Mouse (Mus musculus) embryonic facial prominence, embryonic 12.5 days (tissue): ENCODE results near the gene Wbp1. TPM values are rescaled to one million over a fixed set of nuclear protein-coding genes. Genes with fewer than 3 reads are reported as not detected.

ENCODE experiments used
- ATAC-seq: fragments of 200-750 bp; cut with Nextera tagmentation; 2 replicates; pipeline ENCODE4 v1.8.0; 2017; ENCODE audit not compliant: insufficient number of reproducible peaks, insufficient read depth, low FRiP score, low TSS enrichment
- H3K27ac ChIP-seq: fragments of 300-500 bp; sonication (generic); 2 replicates; pipeline ENCODE4 v1.5.1; 2016; ENCODE audit warnings: mild to moderate bottlenecking
- H3K27me3 ChIP-seq: fragments of 300-500 bp; sonication (generic); 2 replicates; pipeline ENCODE4 v1.6.1; 2016; ENCODE audit warnings: mild to moderate bottlenecking, moderate library complexity
- H3K36me3 ChIP-seq: fragments of 300-500 bp; sonication (generic); 2 replicates; pipeline ENCODE4 v1.6.1; 2016; ENCODE audit warnings: mild to moderate bottlenecking
- H3K4me1 ChIP-seq: fragments of 300-500 bp; sonication (generic); 2 replicates; pipeline ENCODE4 v1.6.1; 2016
- H3K4me2 ChIP-seq: fragments of 300-500 bp; sonication (generic); replicated peaks from 2 replicates; pipeline ENCODE4 v1.6.1; 2016; ENCODE audit warnings: mild to moderate bottlenecking, moderate library complexity
- H3K4me3 ChIP-seq: fragments of 300-500 bp; sonication (generic); 2 replicates; pipeline ENCODE4 v1.5.1; 2016; ENCODE audit warnings: mild to moderate bottlenecking
- H3K9ac ChIP-seq: fragments of 300-500 bp; sonication (generic); 2 replicates; pipeline ENCODE4 v1.6.1; 2016; ENCODE audit warnings: mild to moderate bottlenecking, moderate library complexity
- H3K9me3 ChIP-seq: fragments of 300-500 bp; sonication (generic); 2 replicates; pipeline ENCODE4 v1.6.1; 2016; ENCODE audit warnings: mild to moderate bottlenecking, moderate library complexity
- WGBS: fragments of 180-500 bp; shearing (Covaris S2); methylation state at CpG from one replicate; pipeline ENCODE4 v1.1.7; 2016; 5-methylcytosine and 5-hydroxymethylcytosine counted together
- polyA plus RNA-seq: library from polyadenylated mRNA; unstranded; fragments of >200 nt; fragmentation: Nextera tagmentation; extraction: Ambion mirVana; gene quantifications from 2 replicates; pipeline ENCODE4 v1.2.1, GENCODE M21; 2016

The Wbp1 gene
- polyA plus RNA-seq, 1 experiment from 2014 or later = 193 TPM

- Histone ChIP-seq H3K27me3 (0 out of 2 replicates have a peak, but pooled peaks cover 5% of the 10 kb centered on the region), H3K4me3 (peak overlapping the region; percentile 51), H3K27ac (peak overlapping the region; percentile 100), H3K9ac (peak overlapping the region; percentile 83), H3K4me1 (peaks cover 52% of the 10 kb centered on the region), H3K36me3 (no peaks in the 10 kb centered on the region), H3K4me2 (peak overlapping the region; percentile 70), H3K9me3 (no peaks in the 10 kb centered on the region)
- ATAC-seq = peak; percentile 64
- 0% methylated on average over 12 of the region's 12 CpGs for WGBS
Measured at GRCm38 (mm10) chr6:83137576-83137950, 16.2 kb upstream of the Wbp1 start.

- ATAC-seq = peak; percentile 85
- WGBS = 1% methylated on average over 26 of the region's 26 CpGs
- H3K36me3 ChIP-seq = no peaks in the 10 kb centered on the region
- H3K9me3 ChIP-seq = no peaks in the 10 kb centered on the region
- peak overlapping the region; percentile 100 for H3K27ac ChIP-seq
- H3K4me1 ChIP-seq = peaks cover 46% of the 10 kb centered on the region
- H3K27me3 ChIP-seq = 0 out of 2 replicates have a peak, but pooled peaks cover 5% of the 10 kb centered on the region
- H3K9ac ChIP-seq = peak overlapping the region; percentile 83
- peak overlapping the region; percentile 70 for H3K4me2 ChIP-seq
- peak overlapping the region; percentile 51 for H3K4me3 ChIP-seq
Measured at GRCm38 (mm10) chr6:83136881-83137575, 15.7 kb upstream of the Wbp1 start.

GRCm38 (mm10) chr6:83136291-83136880, 15.0 kb upstream of the Wbp1 start:
- WGBS = 11% methylated on average over 5 of the region's 5 CpGs
- Histone ChIP-seq H3K27me3 (no peaks in the 10 kb centered on the region), H3K27ac (peak overlapping the region; percentile 100), H3K9me3 (no peaks in the 10 kb centered on the region), H3K4me3 (peak overlapping the region; percentile 51), H3K36me3 (no peaks in the 10 kb centered on the region), H3K9ac (peak overlapping the region; percentile 83), H3K4me2 (peak overlapping the region; percentile 70), H3K4me1 (peaks cover 40% of the 10 kb centered on the region)
- ATAC-seq = no peak

GRCm38 (mm10) chr6:83135571-83136161, 14.3 kb upstream of the Wbp1 start:
- Histone ChIP-seq H3K27ac (peak overlapping the region; percentile 100), H3K4me1 (peaks cover 39% of the 10 kb centered on the region), H3K36me3 (no peaks in the 10 kb centered on the region), H3K9ac (peak overlapping the region; percentile 83), H3K4me3 (peak overlapping the region; percentile 51), H3K27me3 (no peaks in the 10 kb centered on the region), H3K9me3 (no peaks in the 10 kb centered on the region), H3K4me2 (peak overlapping the region; percentile 70)
- WGBS = 2% methylated on average over 36 of the region's 37 CpGs
- ATAC-seq = no peak

GRCm38 (mm10) chr6:83134951-83135513, 13.7 kb upstream of the Wbp1 start, which contains the start of gene Rtkn:
TSS of gene Rtkn (plus strand) at chr6:83135463.
- no peaks in the 10 kb centered on the region for H3K27me3 ChIP-seq
- H3K4me2 ChIP-seq = peak within 1 kb of the TSS; percentile 70
- 58% methylated on average over 7 of the region's 7 CpGs for WGBS
- H3K4me3 ChIP-seq = peak within 1 kb of the TSS; percentile 51
- H3K9ac ChIP-seq = peak within 1 kb of the TSS; percentile 83
- no peaks in the 10 kb centered on the region for H3K9me3 ChIP-seq
- peak within 1 kb of the TSS; percentile 100 for H3K27ac ChIP-seq
- ATAC-seq = no peak
- peaks cover 38% of the 10 kb centered on the region for H3K4me1 ChIP-seq
- no peaks in the 10 kb centered on the region for H3K36me3 ChIP-seq

- Histone ChIP-seq H3K36me3 (no peaks in the 10 kb centered on the region), H3K4me3 (no peak overlapping the region), H3K9me3 (no peaks in the 10 kb centered on the region), H3K27me3 (no peaks in the 10 kb centered on the region), H3K4me2 (no peak overlapping the region), H3K9ac (no peak overlapping the region), H3K4me1 (peaks cover 30% of the 10 kb centered on the region), H3K27ac (no peak overlapping the region)
- 62% methylated on average over 3 of the region's 3 CpGs for WGBS
- no peak for ATAC-seq
Measured at GRCm38 (mm10) chr6:83134226-83134625, 12.9 kb upstream of the Wbp1 start.

- no peaks in the 10 kb centered on the region for H3K9me3 ChIP-seq
- no peak overlapping the region for H3K4me2 ChIP-seq
- no peaks in the 10 kb centered on the region for H3K36me3 ChIP-seq
- no peak overlapping the region for H3K4me3 ChIP-seq
- H3K27me3 ChIP-seq = no peaks in the 10 kb centered on the region
- H3K27ac ChIP-seq = no peak overlapping the region
- no peak overlapping the region for H3K9ac ChIP-seq
- peaks cover 18% of the 10 kb centered on the region for H3K4me1 ChIP-seq
- no peak for ATAC-seq
- 86% methylated on average over 9 of the region's 9 CpGs for WGBS
Measured at GRCm38 (mm10) chr6:83132176-83132919, 11.0 kb upstream of the Wbp1 start.

GRCm38 (mm10) chr6:83131469-83132034, 10.2 kb upstream of the Wbp1 start:
- Histone ChIP-seq H3K4me3 (no peak overlapping the region), H3K4me2 (no peak overlapping the region), H3K36me3 (no peaks in the 10 kb centered on the region), H3K27ac (no peak overlapping the region), H3K4me1 (peaks cover 15% of the 10 kb centered on the region), H3K27me3 (no peaks in the 10 kb centered on the region), H3K9me3 (no peaks in the 10 kb centered on the region), H3K9ac (no peak overlapping the region)
- 75% methylated on average over 6 of the region's 6 CpGs for WGBS
- ATAC-seq = no peak

- Histone ChIP-seq H3K4me2 (no peak overlapping the region), H3K4me3 (no peak overlapping the region), H3K9ac (no peak overlapping the region), H3K9me3 (no peaks in the 10 kb centered on the region), H3K27ac (no peak overlapping the region), H3K27me3 (no peaks in the 10 kb centered on the region), H3K36me3 (no peaks in the 10 kb centered on the region), H3K4me1 (peaks cover 25% of the 10 kb centered on the region)
- ATAC-seq = no peak
- 94% methylated on average over 5 of the region's 5 CpGs for WGBS
Measured at GRCm38 (mm10) chr6:83127419-83127818, 6.1 kb upstream of the Wbp1 start.

GRCm38 (mm10) chr6:83125331-83125730, 4.0 kb upstream of the Wbp1 start, which contains the start of gene Ino80b:
TSS of gene Ino80b (minus strand) at chr6:83125431.
- 26% methylated on average over 5 of the region's 5 CpGs for WGBS
- no peak for ATAC-seq

GRCm38 (mm10) chr6:83124851-83125312, 3.5 kb upstream of the Wbp1 start:
- Histone ChIP-seq H3K27me3 (no peaks in the 10 kb centered on the region), H3K27ac (peak overlapping the region; percentile 70), H3K4me2 (peak overlapping the region; percentile 90), H3K9me3 (no peaks in the 10 kb centered on the region), H3K4me3 (peak overlapping the region; percentile 73), H3K4me1 (peaks cover 30% of the 10 kb centered on the region), H3K36me3 (0 out of 2 replicates have a peak, but pooled peaks cover under 1% of the 10 kb centered on the region), H3K9ac (peak overlapping the region; percentile 69)
- under 1% methylated on average over 30 of the region's 30 CpGs for WGBS
- ATAC-seq = no peak

More at GRCm38 (mm10) chr6:83125331-83125730, 4.0 kb upstream of the Wbp1 start, which contains the start of gene Ino80b:
- H3K9ac ChIP-seq = peak within 1 kb of the TSS; percentile 69
- H3K36me3 ChIP-seq = no peaks in the 10 kb centered on the region
- peak within 1 kb of the TSS; percentile 90 for H3K4me2 ChIP-seq
- peaks cover 25% of the 10 kb centered on the region for H3K4me1 ChIP-seq
- H3K27me3 ChIP-seq = no peaks in the 10 kb centered on the region
- H3K9me3 ChIP-seq = no peaks in the 10 kb centered on the region
- H3K4me3 ChIP-seq = peak within 1 kb of the TSS; percentile 73
- H3K27ac ChIP-seq = peak within 1 kb of the TSS; percentile 70
